Mouse (Mus musculus) lung, postnatal 0 days (tissue): ENCODE results near the gene Paxip1.

Experiments
- CTCF ChIP-seq: IDR thresholded peaks from 2 replicates; pipeline ENCODE4 v1.5.1; 2016; ENCODE audit warnings: antibody characterized with exemption, mild to moderate bottlenecking
- EP300 ChIP-seq: IDR thresholded peaks from 2 replicates; pipeline ENCODE4 v1.6.1; 2016; ENCODE audit warnings: antibody characterized with exemption, mild to moderate bottlenecking, control low read depth

- TF ChIP-seq CTCF: no peak
- TF ChIP-seq EP300: no peak
Observed at GRCm38 (mm10) chr5:27711461-27712192, 79.9 kb downstream of the Paxip1 start.
